Mouse (Mus musculus): Measurements from ENCODE around the gene Tent2. TPM values are rescaled to one million over a fixed set of nuclear protein-coding genes. Genes with fewer than 3 reads are reported as not detected.

Tent2 gene
- polyA plus RNA-seq, 1 experiment = 18.8 TPM

- no peak for DNase-seq (ENCODE audit: low read depth)
Measured at GRCm38 (mm10) chr13:93143819-93144283, 48.3 kb downstream of the Tent2 start.

DNA sequence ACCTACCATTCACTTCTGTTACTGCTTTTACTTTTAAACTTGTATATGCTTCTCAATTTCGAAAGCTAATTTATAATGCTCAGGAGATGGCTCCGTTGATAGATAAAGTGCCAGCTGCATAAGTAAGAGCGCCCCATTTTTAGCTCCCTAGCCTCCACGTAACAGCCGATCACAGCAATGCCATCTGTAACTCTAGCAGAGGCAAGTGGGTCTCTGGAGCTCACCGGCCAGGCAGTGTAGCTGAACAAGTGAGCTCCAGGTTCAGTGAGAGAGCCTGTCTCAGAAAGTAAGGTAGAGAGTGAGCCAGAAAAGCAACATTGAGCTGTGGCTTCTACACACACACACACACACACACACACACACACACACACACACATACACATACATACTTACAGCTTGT lies 51.0 kb downstream of the Tent2 start:
- DNase-seq (ENCODE audit: low read depth) = no peak

DNA sequence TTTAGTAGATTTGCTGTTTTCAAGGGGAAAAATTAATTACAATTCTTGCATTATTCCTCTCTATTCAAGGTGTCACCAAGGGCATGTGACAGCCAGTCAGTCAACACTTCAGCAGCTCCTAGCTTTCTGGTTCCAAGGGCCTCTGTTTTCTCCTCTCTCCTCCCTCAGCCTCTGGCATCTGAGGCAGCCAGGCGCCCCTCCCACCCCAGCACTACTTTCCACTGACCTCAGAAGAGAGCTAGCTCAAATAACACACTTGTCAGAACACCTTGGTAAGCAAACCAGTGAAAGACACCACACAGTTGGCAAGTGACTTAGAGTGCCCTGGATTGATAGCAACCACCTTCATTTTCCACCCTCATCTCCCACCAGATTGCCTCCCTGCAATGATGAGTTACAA lies 54.1 kb downstream of the Tent2 start:
- no peak for DNase-seq (ENCODE audit: low read depth)

- DNase-seq (ENCODE audit: low read depth) = no peak
Measured at GRCm38 (mm10) chr13:93137098-93137497, 55.1 kb downstream of the Tent2 start.

GRCm38 (mm10) chr13:93136251-93136650 lies 55.9 kb downstream of the Tent2 start:
- no peak for DNase-seq (ENCODE audit: low read depth)

DNA sequence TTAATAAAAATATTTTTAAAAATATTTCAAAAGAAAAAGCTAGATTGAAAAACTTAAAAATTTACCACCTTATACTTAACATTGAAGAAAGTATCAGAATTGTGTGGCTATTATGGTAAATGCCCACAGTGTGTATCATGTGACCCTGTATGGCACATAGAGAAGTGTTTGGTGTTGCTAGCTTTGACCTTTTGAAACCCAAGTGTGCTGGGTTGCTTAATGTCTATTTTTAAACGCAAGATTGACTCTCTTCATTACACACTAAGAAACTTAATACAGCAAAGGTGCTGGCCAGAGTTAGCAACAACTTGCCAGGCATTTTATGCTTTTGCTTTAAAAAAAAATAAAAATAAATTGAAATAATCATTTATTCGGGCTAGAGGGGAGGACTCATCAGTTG lies 56.7 kb downstream of the Tent2 start:
- no peak for DNase-seq (ENCODE audit: low read depth)

GRCm38 (mm10) chr13:93130674-93131073 lies 61.5 kb downstream of the Tent2 start:
- no peak for DNase-seq (ENCODE audit: low read depth)

GRCm38 (mm10) chr13:93128961-93129360 lies 63.2 kb downstream of the Tent2 start:
- DNase-seq (ENCODE audit: low read depth) = no peak

- DNase-seq (ENCODE audit: low read depth) = no peak
Measured at GRCm38 (mm10) chr13:93128111-93128860, 63.9 kb downstream of the Tent2 start.

GRCm38 (mm10) chr13:93122321-93122720 lies 69.9 kb downstream of the Tent2 start:
- DNase-seq (ENCODE audit: low read depth) = no peak

DNA sequence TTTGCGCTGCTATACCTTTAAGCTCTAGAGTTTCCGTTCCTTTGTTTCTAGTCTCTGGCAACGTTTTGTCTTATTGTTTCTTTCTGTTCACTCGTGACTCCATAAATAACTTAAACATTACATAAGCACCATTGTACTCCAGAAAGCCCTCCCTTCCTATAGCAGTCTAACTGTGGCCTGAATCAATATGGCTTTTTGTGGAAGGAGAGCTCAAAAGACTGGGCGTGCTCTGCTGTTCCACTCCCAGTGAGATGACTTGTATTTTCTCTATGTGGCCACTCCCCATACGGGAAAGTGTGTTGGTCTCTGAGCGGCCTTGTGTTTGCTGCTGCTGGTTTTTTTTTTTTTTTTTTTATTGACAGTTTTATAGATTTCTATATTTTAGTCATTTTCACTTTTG lies 74.9 kb downstream of the Tent2 start:
- DNase-seq (ENCODE audit: low read depth) = no peak

DNA sequence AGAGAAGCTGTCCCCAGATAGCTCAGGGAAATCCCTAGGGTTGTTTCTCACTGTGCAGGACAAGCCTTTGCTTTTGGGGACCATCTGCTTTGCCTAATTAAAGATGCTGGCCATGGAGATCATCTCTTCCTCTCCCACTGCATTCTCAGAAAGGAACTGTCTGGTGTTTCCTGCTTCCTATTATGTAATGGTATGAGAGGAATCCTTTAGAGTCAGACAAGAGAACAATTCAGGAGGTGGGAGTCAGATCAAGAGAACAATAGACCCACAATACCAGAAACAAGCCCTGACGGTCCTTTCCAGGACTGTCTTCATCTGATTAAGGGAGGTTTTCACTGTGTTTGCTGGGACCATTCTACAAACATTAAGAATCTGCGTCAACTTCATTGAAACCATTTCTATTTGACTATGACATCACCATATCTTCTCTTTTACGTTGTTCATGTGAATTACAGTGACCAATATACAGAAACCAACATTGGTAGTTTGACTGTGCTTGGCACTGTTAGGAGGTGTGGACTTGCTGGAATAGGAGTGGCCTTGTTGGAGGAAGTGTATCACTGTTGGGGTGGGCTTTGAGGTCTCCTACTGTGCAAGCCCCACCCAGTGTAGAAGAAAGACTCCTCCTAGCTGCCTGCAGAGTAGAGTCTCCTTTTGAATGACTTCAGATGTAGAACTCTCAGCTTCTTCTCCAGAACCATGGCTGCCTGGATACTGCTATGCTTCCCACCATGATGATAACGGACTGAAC lies 89.7 kb downstream of the Tent2 start:
- DNase-seq (ENCODE audit: low read depth) = no peak

- DNase-seq (ENCODE audit: low read depth) = no peak
Measured at GRCm38 (mm10) chr13:93098596-93098995, 93.6 kb downstream of the Tent2 start.

GRCm38 (mm10) chr13:93096643-93097042 lies 95.5 kb downstream of the Tent2 start:
- no peak for DNase-seq (ENCODE audit: low read depth)

Other genes with a start within 250 kb of the Tent2 start
- gene Cmya5, start 47.7 kb downstream of the Tent2 start, polyA plus RNA-seq (2012; rRNA removed) = 0.38 and 0.53 TPM in 2 replicates
- gene Homer1, start 107.2 kb upstream of the Tent2 start, polyA plus RNA-seq (2012; rRNA removed) = 3.5 and 3.8 TPM in 2 replicates